Mouse (Mus musculus) c-Kit-positive CD71-negative TER-119-negative erythroid progenitor cells, embryonic 14.5 days (primary cell): Measurements from ENCODE around the gene Fads3.

Experiments
- DNase-seq: peaks from one replicate; pipeline ENCODE4 v3.0.0-alpha.2; 2013; ENCODE audit warnings: low read depth

Fads3 gene

DNA sequence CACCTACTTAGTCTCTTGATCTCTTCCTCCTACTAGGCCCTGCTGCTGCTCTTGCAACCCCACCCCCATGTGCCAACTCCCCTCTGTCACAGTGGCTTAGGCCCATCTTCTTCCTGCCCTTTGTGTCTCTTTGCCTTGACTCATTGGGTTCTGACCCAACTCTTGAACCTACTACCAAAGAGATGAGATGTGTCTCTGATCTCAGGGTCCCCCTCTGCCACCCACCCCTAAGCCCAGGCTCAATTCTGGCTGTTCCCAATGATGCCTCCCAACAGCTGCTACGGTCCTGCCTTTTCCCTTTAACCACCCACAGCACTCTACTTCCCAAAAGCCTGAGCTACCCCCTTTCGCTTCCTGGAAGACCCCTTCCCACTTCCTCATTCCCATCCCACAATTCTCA lies 19.4 kb upstream of the Fads3 start:
- no peak for DNase-seq

DNA sequence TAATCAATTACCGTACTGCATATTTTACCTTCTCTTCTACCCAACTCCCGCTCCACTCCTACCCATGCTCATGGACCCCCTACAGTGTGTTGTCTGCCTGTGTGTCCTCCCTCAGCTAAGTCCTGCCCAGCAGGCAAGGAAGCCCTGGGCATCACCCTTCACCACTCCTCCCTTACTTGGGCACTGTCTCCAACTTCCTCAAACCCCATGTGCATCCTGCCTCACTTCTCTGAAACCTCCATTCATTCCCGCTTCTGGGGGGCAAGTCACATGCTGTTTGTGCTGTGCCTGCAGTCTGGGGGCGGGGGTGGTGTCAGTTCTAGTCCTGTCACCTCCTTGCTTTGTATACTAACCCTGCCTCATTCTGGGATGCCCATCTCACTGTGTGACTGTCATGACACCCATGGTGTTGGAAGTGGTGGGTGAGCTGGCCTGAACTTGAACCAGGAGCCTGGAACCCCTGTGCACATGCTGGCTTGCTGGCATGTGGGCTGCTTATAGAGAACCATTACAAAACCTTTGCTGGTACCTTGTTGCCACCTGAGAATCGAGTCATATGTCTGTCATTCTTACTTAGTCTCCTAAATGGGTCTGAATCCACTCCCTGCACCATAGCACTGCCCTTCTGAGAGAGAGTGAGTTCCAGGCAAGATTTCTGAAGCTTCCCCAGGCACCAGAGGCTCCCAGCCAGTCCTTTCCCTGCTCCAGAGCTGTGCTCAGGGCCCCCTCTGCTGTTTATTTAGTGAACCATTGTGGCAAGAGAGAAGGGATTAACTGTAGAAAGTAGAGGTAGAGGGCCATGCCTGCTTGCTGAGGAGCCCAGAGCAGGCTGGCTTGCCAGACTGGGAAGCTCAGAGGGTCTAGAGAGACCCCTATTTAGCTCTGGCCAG lies 18.7 kb upstream of the Fads3 start:
- DNase-seq = no peak

- DNase-seq = no peak
Measured at GRCm38 (mm10) chr19:10023304-10023758, 18.0 kb upstream of the Fads3 start.

GRCm38 (mm10) chr19:10025169-10025875 lies 16.0 kb upstream of the Fads3 start:
- no peak for DNase-seq

DNA sequence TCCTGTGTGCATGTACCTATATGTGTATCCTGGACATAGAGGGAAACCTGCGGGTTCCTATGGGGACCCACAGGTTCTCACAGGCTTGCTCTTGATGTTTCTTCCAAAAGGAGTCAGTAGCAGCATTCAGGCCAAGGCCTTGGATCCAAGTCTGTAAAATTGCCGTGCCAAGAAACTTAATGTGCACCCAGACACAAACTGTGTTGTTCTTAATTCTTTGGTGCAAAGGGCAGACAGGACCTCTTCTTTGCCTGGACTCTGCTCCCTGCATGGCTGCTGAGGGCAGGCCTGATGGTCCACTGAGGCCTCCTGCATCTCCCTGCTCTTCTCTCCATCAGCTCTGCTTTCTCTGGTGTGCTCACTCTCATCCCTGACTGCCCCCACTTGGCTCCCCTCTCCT lies 11.6 kb upstream of the Fads3 start:
- no peak for DNase-seq

DNA sequence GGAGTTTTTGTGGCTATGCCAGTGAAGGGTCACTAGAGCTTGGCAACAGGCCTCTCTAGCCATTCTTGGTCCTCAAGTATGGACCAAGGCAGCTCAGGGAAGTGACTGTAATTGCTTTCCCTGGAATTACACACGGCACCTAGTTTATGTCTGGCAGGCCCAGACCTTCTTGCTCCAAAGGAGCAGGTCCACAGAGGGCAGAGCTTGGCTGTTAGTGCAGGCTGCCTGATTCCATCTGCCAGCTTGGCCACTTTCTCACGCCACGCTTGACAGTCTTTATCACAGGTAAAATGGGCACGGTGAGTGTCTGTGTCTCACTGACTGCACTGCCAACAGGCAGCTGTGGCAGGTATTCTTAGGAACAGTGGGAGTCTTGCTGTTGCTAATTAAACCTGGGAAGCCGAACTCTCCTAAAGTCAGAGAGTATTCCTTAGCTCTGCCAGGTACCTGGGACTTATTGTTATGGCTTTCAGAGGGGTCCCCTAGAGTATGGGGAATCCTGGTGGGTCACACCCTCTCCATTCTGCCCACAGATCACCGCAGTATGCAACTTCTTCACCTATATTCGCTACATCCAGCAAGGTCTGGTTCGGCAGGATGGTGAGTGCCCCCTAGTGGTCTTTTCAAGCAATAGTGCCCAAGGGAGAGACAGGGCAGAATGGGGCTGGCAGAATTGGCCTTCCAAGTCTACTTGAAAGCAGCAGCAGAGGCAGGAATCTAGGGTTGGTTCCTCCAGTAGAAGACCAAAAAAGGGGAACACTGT lies 8.0 kb upstream of the Fads3 start:
- DNase-seq = no peak

DNA sequence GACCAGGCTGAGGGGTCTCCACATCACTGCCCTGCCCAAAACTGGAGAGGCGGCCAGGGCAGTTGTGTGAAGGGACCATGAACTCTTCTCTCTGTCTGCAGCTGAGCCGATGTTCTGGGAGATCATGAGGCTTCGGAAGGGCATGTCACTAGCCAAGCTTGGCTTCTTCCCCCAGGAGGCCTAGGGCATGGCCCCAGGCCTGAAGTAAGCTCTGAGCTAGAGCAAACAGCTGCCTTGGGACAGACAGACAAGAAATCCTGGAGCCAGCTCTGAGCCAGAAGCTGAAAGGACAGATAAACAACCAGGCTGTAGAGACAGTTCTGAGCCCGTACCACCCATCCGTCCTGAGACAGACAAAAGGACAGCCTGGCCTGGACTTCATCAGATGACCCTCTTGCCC lies 7.0 kb upstream of the Fads3 start:
- no peak for DNase-seq

GRCm38 (mm10) chr19:10034785-10035447 lies 6.5 kb upstream of the Fads3 start:
- peak; percentile 82 for DNase-seq

- no peak for DNase-seq
Measured at GRCm38 (mm10) chr19:10037534-10037933, 3.8 kb upstream of the Fads3 start.

- no peak for DNase-seq
Measured at GRCm38 (mm10) chr19:10038364-10038763, 3.0 kb upstream of the Fads3 start.

- no peak for DNase-seq
Measured at GRCm38 (mm10) chr19:10038910-10039309, 2.5 kb upstream of the Fads3 start.

DNA sequence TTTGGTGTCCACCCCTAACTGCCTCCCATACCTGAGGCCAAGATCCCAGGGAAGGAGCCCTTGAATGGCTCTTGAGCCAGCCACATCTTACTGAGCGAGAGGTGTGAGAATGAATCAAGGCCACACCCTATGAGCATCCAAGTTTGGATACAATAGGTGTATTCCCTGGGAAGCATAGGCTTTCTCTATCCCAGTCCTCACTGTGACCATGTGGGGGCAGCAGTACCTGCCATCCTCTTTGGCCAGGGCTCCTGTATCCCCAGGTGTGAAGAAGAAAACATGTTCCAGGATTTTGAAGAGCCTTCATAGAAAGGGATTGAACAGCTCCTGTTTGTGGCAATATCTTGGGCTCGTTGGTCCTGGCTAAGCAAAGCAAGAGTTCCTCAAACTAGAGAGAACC lies 1.8 kb upstream of the Fads3 start:
- DNase-seq = no peak

- DNase-seq = no peak
Measured at GRCm38 (mm10) chr19:10040866-10041387, 442 bp upstream of the Fads3 start.

- no peak for DNase-seq
Measured at GRCm38 (mm10) chr19:10042232-10042631, 863 bp downstream of the Fads3 start.

- DNase-seq = no peak
Measured at GRCm38 (mm10) chr19:10042816-10043215, 1.4 kb downstream of the Fads3 start.

GRCm38 (mm10) chr19:10043643-10044042 lies 2.3 kb downstream of the Fads3 start:
- DNase-seq = no peak

DNA sequence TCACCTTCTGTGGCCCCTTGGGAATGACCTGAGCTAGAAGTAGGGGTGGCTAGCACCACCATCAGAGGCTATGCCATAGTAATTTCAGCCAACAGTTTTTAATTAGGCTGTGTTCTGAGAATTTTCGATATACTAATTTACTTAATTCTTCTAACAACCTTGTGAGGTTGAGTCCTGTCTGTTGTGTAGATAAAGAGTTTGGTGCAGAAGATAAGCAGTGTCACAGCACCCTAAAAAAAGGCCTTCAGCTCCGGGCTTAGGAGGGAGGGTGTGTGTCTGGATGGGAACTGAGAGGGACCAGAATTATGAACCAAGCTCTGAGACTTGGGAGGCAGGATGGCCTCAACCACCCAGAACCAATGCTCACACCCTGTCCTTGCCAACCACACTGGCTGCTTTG lies 4.3 kb downstream of the Fads3 start:
- no peak for DNase-seq

GRCm38 (mm10) chr19:10046346-10046745 lies 5.0 kb downstream of the Fads3 start:
- no peak for DNase-seq

DNA sequence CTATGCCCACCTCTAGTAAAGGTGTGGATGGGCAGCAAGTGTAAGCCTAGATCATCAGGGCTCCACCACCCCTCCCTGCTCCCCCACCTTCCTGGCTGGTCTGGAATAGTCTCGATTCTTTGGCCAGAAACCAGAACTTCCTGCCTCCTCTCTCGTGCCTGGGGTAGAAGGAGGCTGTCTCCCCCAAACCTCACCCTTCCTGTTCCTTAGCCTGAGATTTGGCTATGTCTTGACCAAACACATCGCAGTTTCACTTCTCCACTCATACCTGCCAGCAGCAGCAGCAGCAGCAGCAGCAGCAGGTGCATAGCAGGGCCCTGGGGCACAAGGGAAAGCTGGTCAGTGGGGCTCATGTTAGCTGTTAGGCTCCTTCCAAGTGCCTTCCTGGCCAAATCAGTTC lies 5.6 kb downstream of the Fads3 start:
- DNase-seq = no peak

DNA sequence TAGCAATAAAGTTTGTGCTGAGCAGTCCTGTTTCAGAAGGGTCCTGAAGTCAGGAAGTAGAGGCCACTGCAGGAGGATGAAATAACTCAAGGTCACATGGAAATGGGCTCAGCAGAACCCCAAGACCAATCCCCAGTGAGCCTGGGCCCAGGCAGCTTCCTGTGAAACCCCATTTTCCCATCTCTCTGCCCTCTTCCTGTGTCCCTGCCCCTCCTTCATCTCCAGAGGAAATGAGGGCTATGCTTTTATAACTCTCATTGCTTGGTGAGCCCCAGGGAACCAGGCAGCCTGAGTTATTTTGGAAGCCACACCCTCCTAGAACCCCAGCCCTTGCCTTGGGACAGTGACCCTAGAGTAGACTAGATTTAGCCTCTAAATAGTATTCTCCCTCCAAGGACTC lies 8.2 kb downstream of the Fads3 start:
- DNase-seq = no peak

DNA sequence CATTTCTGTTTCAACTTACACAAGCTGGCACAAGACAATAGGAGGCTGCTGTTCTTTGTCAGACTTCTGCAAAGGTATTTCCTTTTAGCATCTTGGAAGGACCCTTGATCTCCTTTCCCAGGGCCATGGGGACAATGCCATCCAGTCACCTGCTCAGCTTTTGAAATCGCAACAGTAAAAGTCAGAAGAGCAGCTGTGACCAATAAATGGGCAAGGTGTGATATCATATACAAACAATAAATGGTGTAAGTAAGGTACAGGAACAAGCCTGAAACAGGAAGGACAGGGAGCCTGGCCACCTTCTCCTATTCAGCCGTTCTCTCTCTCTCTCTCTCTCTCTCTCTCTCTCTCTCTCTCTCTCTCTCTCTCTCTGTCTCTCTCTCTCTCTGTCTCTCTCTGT lies 9.1 kb downstream of the Fads3 start:
- no peak for DNase-seq

DNA sequence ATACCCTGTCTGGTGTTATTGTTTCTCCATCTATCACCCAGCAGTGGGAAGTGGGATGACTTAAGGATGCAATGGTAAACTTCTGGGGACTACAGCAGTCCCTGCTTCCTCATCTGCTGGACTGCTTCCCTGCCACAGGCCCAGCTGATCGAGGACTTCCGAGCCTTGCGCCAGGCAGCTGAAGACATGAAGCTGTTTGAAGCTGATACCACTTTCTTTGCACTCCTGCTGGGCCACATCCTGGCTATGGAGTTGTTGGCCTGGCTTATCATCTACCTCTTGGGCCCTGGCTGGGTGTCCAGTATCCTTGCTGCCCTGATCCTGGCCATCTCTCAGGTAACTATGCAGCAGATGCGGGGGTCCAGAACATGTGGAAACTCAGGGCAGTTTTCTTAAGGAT lies 11.3 kb downstream of the Fads3 start:
- DNase-seq = no peak
